Mouse (Mus musculus) erythroblast, adult 5-6 weeks (primary cell): ENCODE data around the gene Fgf18. TPM values are rescaled to one million over a fixed set of nuclear protein-coding genes. Genes with fewer than 3 reads are reported as not detected.

Experiments used
- ATAC-seq: replicated peaks from 2 replicates; pipeline ENCODE4 v1.8.0; 2016; ENCODE audit warnings: moderate number of reproducible peaks, mild to moderate bottlenecking, moderate TSS enrichment, inconsistent platforms; ENCODE audit not compliant: poor library complexity, low FRiP score, severe bottlenecking
- total RNA-seq, 2 experiments: library from RNA; stranded (forward) in 1 of 2; stranded (reverse) in 1 of 2; fragments of 150-400 nt in 1 of 2; fragments of 200-764, 138-1000 nt in 1 of 2; gene quantifications; 2 replicates each; pipeline versions ENCODE4 v1.2.3 to v1.2.4; 2015 to 2017; ENCODE audit warnings: low replicate concordance in 2 of 2

Gene Fgf18
- total RNA-seq, 2 experiments from 2014 or later: not detected

DNA sequence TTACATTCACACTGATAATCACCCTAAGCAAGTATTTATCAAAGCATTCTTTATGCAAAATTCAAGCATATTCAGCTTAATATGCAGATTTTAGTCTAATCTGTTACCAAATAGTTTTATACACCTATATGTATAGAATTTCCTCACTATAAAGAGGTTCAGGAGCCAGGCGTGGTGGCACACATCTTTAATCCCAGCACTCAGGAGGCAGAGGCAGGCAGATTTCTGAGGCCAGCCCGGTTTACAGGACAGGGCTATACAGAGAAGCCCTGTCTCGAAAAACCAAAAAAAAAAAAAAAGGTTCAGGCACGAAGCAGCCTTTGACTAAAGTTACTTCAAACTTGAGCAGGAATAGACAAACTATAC, 4.6 kb upstream of the Fgf18 start:
- no peak for ATAC-seq

DNA sequence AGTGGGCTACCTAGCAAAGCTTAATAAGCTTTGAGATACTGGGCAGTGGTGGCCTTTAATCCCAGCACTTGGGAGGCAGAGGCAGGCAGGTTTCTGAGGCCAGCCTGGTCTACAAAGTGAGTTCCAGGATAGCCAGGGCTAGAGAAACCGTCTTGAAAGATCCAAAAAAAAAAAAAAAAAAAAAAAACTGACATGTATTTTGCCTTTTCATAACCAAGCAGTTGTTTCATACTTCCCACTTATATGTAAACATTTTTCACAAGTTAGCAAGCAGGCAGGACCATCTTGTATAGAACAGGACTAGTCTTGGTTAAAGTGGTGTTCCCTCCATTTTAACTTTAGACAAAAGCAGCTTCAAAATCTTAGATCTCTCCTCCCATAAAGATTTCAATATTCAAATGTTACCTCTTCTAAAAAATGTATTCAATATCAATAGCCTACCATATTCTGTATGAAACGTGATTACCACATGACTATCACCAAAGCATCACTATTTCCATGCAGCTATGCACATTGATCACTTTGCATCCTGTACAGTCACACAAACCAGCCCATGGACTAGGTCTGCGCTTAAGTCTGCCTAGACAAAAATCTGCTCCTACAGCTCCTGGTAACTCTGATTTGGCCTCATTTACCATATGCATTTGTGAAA, 4.1 kb upstream of the Fgf18 start:
- ATAC-seq: no peak

DNA sequence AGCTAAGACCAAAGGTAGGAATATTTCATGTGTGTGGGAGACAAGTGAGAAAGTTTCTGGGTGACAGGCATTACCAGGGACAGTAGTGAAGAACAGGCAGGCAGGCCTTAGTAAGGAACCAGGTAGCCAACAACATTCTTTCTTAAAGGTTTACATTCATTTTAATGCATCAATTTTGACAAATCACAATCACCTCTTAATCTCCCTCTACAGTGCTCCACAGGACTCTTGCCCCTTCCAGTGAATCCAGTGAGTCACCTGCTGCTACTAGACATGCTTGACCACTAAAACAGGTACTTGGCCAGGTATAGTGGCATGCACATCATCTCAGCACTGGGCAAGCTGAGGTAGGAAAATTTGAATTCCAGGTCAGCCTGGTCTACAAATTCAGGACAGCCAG, 3.2 kb upstream of the Fgf18 start:
- no peak for ATAC-seq

DNA sequence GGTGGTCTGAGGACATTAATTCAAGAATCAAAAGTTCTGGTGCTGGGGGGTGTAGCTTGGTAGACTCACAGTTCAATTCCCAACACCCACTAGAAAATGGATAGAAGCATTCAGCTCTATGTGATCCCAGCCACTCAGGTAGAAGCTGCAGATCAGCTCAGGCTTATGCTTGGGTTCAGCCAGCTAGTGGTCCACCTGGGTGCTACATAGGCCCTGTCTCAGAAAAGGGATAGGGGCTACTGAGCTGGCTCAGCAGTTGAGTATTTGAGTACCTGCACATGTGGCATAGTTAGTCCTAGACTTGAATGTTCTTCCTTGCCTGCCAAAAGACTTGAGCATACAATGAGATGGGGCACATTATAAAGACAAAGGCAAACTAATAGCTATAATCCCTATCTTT, 2.3 kb upstream of the Fgf18 start:
- ATAC-seq: no peak

DNA sequence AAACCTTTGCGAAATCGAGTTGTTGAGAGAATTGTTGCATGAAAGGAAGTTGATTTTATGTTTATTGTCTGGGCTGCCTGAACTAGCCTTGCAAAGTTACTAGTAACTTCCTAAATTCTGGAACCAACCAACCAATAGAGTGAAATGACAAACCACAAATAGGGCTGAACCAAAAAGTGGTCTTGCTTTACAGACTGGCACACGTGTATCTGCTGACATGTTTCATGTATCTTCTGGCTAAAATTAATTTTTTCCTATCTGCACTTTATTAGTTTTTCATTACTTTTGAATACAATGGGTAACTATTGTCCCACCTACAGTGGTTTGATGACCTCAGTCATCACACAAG, 1.9 kb upstream of the Fgf18 start:
- no peak for ATAC-seq

DNA sequence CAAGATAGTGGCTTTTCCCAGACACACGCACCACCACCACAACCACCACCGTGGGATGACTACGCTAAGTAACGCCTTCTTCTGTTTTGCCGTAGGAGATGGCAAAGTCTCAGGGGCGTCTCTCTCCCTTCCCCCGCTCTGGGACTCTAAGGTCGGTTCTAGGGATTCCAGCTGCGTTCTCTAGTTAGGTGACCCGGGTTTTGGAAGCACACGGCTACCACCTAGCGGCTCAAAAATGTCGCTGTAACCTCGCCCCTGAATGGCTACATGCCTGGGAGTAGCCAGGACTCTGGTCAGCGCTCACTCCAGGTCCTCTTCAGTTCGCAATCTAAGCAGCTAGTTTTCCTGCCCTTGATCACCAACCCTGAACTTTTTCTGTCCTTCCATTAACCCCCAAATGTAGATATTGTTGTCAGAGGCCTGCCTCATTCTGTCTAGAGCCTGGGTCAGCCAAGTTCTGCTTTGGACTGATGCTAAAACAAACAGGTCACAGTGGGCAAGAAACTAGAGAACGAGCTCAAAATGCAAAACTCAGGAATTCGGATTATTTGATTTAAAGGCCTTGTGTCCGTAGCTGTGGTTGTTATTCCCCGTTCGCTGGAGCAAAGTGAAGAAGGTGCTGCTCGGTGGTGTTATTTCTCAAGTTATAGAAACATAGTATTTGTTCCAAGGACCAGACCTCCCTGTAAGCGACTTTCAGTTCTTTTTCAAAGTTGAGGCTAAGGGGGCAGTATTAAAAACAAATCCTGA, 1.3 kb upstream of the Fgf18 start:
- no peak for ATAC-seq

DNA sequence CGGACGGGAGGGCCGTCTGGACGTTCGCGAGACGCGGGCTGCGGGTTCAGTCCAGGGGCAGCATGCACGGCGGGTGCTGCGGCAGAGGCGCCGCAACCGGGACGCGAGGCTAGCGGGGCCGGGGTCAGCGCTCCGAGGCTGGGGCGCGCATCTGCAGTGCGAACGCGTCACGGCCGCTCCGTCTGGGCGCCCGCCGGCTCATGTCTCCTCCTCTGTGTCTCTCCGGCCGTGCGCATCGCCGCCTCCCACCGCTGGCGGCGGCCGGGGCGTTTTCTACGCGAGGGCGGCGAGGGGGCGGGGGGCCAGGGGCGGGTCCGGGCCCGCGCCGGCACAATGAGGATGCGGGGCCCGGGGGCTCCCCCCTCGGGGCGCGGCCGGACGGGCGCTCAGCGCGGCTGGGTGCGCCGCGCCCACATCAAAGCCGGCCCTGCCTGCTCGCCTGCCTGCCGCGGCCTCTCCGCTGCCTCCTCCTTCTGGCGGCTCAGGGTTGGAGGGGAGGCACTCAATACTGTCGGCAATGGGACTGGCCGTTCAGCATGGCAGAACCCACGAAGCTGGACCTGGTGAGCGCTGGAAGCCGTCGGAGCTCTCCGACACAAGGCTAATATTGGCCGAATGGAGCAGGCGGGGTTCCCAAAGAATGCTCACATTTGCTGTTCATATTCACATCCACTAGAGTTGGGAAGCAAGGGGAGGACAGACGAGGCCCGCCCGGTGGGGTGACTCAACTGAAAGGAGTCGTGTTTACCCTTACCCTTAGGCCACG, 555 bp upstream of the Fgf18 start:
- no peak for ATAC-seq

DNA sequence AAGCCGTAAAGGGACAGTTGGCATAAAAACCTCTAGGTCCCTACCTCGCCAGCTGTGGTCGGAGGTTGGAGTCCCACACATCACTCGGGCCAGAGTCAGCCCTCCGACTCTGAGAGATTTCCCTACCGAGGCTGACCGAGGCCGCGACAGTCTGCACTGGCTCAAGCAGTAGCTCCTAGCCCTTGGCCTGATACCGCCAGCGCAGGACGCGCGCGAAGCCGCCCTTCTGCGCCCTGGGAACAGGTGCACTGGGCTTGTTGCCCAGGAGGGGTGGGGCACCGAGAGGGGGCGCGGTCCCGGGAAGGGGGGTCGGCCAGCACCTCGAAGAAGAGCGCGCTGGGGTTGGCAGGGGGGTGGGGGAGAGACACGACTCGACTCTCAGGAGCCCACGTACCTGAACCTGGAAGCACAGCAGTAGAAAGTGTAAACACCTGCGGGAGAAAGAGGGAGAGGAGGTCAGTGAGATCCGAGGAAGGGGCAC, 509 bp downstream of the Fgf18 start:
- ATAC-seq: no peak

DNA sequence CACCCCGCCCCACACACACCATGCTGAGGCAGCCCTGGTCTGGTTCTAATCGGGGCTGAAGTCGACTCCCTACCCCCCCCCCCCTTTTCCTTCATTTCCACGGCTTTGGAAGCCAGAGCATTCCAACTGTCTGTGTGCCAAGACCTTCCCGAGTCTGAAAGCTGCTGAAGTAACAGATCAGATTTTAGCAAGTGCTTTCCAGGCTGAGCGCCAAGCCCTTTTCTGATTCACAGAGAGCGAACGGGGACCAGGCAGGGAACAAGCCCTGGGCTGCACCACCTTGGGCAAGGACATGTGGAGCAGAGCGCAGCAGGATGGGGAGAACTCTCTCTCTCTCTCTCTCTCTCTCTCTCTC, 1.1 kb downstream of the Fgf18 start:
- ATAC-seq: no peak

DNA sequence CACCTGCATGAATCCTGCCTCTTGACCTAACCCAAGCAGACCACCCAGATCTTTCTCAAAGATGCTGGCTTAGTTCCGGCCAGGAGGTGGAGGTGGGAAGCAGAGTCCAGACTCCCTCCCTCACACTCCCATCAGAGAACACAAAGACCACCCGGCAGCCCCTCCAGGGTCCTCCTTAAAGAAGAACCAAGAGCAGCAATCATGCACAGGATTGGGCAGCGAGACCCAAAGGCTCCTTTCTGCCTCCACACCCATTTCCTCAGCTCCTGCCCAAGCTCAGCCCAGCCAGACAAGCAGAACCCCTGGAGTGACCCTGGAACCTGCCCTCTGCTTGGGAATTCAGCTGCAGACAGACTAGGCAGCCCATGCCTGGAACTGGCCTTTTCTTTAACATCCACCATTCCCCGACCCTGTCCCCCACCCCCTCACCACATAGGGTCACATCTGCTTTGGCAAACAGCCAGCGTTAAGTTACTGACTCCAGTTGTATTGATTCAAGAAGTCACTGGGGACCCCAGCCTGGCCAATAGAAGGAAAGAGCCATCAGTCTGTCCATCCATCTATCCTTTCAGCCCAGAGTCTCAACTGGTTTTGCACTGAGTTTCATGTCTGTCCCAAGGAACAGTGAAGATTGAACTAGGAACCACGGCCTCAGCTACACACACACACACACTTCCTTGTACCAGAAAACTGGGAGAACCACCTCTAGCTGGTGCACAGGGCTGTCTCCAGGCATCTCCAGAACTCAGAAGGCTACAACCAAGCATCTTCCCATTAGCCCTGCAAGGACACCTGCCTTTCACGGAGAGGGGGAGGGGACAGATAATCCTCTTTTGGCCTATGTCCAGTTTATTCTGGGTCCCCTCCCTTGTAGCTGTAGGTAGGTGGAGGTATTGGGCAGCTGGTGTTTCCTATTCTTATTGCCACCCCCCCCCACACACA, 1.7 kb downstream of the Fgf18 start:
- ATAC-seq: no peak

DNA sequence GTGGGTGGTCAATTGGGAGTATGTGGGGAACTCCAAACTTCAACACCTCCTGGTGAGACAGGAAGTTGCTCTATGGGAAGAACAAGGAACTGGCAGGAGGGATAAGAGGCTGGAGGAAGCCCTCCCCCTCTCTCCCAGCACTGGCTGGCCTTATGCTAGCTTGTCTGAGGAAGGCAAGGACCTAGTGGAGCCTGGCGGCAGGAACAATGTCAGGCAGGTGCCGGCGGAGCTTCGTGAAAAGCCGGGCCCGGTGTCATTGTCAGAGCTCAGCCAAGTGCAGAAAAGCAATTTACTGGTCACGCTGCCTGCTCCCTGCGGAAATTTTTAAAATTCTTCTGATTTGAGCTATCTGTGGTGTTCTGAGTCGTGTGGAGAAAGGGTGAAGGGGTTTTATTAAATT, 3.3 kb downstream of the Fgf18 start:
- no peak for ATAC-seq

DNA sequence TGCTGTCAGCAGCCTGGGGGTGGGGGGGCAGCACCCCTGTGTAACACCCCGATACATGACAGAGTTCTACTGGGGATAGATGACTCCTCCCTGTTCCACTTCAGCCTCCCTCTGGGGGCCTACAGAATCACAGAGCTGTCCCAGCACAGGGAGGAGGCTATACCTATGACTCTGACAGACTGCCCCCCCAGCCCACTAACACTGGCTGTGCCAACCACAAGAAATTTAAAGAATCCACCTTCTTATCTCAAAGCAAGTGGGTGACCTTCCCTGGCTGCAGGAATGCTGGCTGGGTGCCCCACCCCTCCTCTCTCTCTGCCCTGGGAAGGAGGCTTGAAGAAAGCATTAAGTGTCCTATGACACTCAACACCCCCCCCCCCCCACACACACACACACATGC, 4.4 kb downstream of the Fgf18 start:
- ATAC-seq: no peak

DNA sequence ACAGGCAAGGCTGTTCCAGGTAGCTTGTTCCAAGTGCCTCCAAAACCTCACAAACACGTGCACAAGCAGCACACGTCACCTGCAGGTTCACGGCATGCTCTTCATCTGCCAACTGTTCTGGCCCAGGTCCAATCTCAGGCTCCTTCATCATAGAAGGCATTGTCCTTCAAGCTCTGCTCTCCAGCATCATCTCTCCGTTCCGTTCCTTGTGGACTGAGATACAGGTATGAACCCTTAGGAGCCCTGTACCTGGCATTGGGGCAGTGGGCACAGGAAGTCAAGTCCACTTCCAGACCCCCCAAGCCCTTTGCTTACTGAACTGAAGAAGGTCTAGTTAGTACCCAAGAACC, 7.1 kb downstream of the Fgf18 start:
- ATAC-seq: no peak

DNA sequence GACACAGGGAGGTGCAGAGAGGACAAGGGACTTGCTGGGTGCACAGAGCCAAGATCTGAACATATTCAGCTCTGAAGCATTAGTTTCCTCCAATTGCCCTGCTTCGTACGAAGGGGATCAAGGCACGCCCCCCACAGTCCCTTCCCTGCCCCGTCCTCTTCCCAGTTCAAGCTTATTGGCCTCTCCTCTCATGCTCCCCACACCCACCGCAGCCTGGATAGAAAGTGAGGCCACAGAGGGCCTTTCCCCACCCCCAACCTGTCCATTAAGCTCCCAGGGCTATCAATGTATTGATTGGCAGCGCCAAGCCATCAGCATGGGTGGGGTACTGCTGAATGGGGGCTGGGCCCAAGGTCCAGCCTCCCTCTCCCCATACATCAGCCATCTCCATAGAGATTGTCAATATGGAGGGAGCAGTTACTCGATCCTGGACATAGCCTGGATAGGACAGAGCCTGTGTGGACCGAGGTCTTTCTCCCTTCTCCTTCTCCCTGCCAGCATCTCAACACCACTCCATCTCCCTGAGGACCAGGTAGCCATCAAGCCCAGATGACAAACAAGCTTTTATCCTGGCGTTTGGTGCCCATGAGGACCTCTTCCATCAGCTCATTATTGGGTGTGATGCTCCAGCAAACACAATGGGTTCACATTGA, 7.6 kb downstream of the Fgf18 start:
- no peak for ATAC-seq

DNA sequence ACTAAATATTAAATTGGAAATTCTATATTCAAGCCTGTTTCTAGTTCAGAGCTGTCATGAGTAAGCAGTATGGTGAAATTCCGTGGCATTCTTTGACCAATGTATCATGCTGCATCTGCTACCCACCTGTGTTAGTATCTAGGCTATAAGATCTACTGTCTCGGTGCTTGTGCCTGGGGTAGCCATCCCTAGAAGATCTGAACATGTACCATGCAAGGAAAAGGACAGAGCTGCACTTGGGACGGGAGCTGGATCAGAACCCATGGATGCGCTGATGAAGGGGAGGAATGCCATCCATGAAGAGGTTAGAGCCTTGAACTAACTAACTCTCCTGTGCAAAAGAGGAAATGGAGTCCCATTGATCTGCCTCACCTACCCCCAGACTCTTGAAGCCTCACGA, 8.5 kb downstream of the Fgf18 start:
- no peak for ATAC-seq

DNA sequence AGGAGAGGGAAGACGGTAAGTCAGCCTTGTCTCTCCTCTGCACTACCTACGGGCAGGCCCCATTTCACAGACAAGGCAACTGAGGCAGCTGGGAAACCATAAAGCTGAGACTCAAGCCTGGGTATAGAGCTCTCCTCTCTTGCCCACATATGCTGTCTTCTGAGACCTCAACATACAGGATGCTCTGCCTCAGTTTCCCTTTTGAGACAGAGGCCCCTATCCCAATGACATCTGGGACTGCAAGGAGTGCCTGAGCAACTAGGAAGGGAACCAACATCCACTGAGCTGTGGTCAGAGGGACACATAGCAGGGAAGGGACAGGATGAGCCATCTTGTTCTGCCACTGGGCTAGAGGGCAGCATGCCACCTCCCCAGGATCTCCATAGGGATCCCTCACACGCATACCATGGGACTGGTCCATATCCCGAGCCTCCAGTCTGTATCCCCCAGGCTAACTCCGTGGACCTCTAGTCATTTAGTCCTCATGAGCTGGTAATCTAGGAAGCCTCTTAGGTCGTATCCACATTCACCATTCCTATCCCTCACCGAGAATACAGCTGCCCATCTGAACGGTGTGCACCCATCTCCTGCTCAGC, 12.7 kb downstream of the Fgf18 start:
- ATAC-seq: no peak

DNA sequence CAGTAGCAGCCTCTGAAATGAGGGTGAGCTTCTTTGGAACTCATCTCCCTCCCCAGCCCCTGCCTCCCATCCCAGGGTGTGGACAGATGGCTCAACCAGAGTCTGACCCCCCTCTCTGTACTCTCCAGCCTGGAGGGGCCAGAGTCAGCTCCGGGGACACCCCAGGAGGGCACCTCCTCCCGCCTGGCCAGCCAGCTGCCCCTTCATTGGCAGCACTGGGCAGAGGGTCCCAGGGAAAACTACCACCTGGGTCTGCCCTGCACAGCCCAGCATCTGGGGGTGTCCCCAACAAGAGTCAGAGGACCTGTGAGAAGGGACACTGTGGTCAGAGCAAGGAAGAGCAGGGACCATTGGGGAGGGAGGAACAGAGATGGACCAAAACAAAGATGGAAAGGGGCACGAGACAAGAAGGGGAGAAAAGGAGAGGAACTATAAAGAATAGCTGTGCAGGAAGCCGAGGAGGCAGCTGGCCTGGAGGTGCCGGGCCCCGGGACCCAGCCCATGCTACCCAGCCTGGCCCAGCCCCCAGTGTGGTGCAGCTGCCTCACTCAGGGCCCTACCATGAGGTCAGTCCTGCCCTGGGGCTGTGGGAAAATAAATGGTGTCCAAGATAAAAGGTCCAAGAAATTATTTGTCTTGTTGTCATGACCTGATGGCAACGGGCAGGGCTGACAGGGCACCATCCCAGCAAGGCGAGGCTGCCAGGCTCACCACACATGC, 14.4 kb downstream of the Fgf18 start:
- no peak for ATAC-seq

DNA sequence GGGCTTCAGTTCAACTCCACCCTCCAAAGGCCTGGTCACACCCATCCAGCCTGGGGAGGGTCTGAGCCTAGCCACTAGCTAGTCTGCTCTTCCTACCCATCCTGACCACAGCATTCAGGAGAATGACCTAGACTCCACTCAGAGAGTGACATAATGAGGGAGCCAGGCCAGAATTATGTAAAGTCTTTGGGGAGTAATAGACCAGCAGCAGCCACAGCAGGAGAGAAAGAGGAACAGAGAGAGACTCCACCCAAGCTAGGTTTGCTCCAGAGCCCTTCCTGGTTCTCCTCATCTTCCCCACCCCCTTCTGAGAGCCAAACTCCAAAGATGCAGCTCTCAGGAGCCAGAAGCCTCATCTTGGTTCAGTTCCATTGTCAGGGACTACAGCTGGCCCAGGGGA, 20.1 kb downstream of the Fgf18 start:
- no peak for ATAC-seq
